Mouse (Mus musculus): ENCODE measurements around the gene Gm7075.
"Not testable (repeated sequence)": the region's sequence is repeated elsewhere in the genome, so short reads cannot be mapped to it uniquely, and the experiment has no call there.

Gene Gm7075

GRCm38 (mm10) chr10:63421739-63422735, at the start of gene Gm7075:
Gm7075 (minus strand) TSS chr10:63421789.
- peak; percentile 41 for DNase-seq (ENCODE audit: extremely low spot score)

GRCm38 (mm10) chr10:63460935-63461334, 39.3 kb upstream of the Gm7075 start:
- no peak for DNase-seq (ENCODE audit: extremely low spot score)

GRCm38 (mm10) chr10:63457292-63458128, 35.9 kb upstream of the Gm7075 start:
- no peak for DNase-seq (ENCODE audit: extremely low spot score)

GRCm38 (mm10) chr10:63455110-63455878, 33.7 kb upstream of the Gm7075 start:
- no peak for DNase-seq (ENCODE audit: extremely low spot score)

- DNase-seq (ENCODE audit: extremely low spot score) = no peak
Measured at GRCm38 (mm10) chr10:63453926-63454325, 32.3 kb upstream of the Gm7075 start.

- not testable (repeated sequence) for DNase-seq (ENCODE audit: extremely low spot score)
Measured at GRCm38 (mm10) chr10:63444602-63445387, 23.2 kb upstream of the Gm7075 start.

GRCm38 (mm10) chr10:63439694-63440228, 18.2 kb upstream of the Gm7075 start:
- no peak for DNase-seq (ENCODE audit: extremely low spot score)

- DNase-seq (ENCODE audit: extremely low spot score) = no peak
Measured at GRCm38 (mm10) chr10:63438736-63439262, 17.2 kb upstream of the Gm7075 start.

GRCm38 (mm10) chr10:63432887-63433286, 11.3 kb upstream of the Gm7075 start:
- DNase-seq (ENCODE audit: extremely low spot score) = no peak

- no peak for DNase-seq (ENCODE audit: extremely low spot score)
Measured at GRCm38 (mm10) chr10:63432099-63432498, 10.5 kb upstream of the Gm7075 start.

GRCm38 (mm10) chr10:63431221-63431736, 9.7 kb upstream of the Gm7075 start:
- DNase-seq (ENCODE audit: extremely low spot score) = no peak

GRCm38 (mm10) chr10:63429785-63430305, 8.3 kb upstream of the Gm7075 start, which contains the start of gene Ctnna3:
Ctnna3 (plus strand) TSS chr10:63430098.
- DNase-seq (ENCODE audit: extremely low spot score) = peak; percentile 90

GRCm38 (mm10) chr10:63429380-63429779, 7.8 kb upstream of the Gm7075 start:
- peak; percentile 100 for DNase-seq (ENCODE audit: extremely low spot score)

- no peak for DNase-seq (ENCODE audit: extremely low spot score)
Measured at GRCm38 (mm10) chr10:63429023-63429340, 7.4 kb upstream of the Gm7075 start.

- peak; percentile 59 for DNase-seq (ENCODE audit: extremely low spot score)
Measured at GRCm38 (mm10) chr10:63428243-63429022, 6.8 kb upstream of the Gm7075 start.

- no peak for DNase-seq (ENCODE audit: extremely low spot score)
Measured at GRCm38 (mm10) chr10:63427146-63427545, 5.6 kb upstream of the Gm7075 start.

GRCm38 (mm10) chr10:63424475-63424814, 2.9 kb upstream of the Gm7075 start:
- peak; percentile 13 for DNase-seq (ENCODE audit: extremely low spot score)

- DNase-seq (ENCODE audit: extremely low spot score) = no peak
Measured at GRCm38 (mm10) chr10:63423591-63424474, 2.2 kb upstream of the Gm7075 start.

Measured in embryo, embryonic 9.5 days (tissue).